Mouse (Mus musculus): Measurements from ENCODE around the gene Tgm6.
A peak's percentile ranks its signal among the peaks of the same experiment; 100 is the strongest.

Tgm6 gene

GRCm38 (mm10) chr2:130112116-130112515 is at the start of gene Tgm6:
Tgm6 (plus strand) TSS chr2:130112416.
- DNase-seq (ENCODE audit: low spot score): no peak

GRCm38 (mm10) chr2:130068228-130068627 is 44.0 kb upstream of the Tgm6 start:
- DNase-seq (ENCODE audit: low spot score): peak; percentile 23

GRCm38 (mm10) chr2:130070396-130070795 is 41.8 kb upstream of the Tgm6 start:
- DNase-seq (ENCODE audit: low spot score): no peak

GRCm38 (mm10) chr2:130112804-130113203 is 588 bp downstream of the Tgm6 start:
- DNase-seq (ENCODE audit: low spot score): no peak

- no peak for DNase-seq (ENCODE audit: low spot score)
Measured at GRCm38 (mm10) chr2:130113379-130113778, 1.2 kb downstream of the Tgm6 start.

GRCm38 (mm10) chr2:130118649-130119048 is 6.4 kb downstream of the Tgm6 start:
- no peak for DNase-seq (ENCODE audit: low spot score)

- DNase-seq (ENCODE audit: low spot score): no peak
Measured at GRCm38 (mm10) chr2:130125279-130126059, 13.3 kb downstream of the Tgm6 start.

- DNase-seq (ENCODE audit: low spot score): no peak
Measured at GRCm38 (mm10) chr2:130126073-130126472, 13.9 kb downstream of the Tgm6 start.

- no peak for DNase-seq (ENCODE audit: low spot score)
Measured at GRCm38 (mm10) chr2:130129687-130130086, 17.5 kb downstream of the Tgm6 start.

GRCm38 (mm10) chr2:130143011-130143410 is 30.8 kb downstream of the Tgm6 start:
- no peak for DNase-seq (ENCODE audit: low spot score)

GRCm38 (mm10) chr2:130144703-130145324 is 32.6 kb downstream of the Tgm6 start:
- no peak for DNase-seq (ENCODE audit: low spot score)

- DNase-seq (ENCODE audit: low spot score): no peak
Measured at GRCm38 (mm10) chr2:130146089-130146668, 34.0 kb downstream of the Tgm6 start.

GRCm38 (mm10) chr2:130155171-130155570 is 43.0 kb downstream of the Tgm6 start:
- no peak for DNase-seq (ENCODE audit: low spot score)

GRCm38 (mm10) chr2:130155851-130156250 is 43.6 kb downstream of the Tgm6 start:
- DNase-seq (ENCODE audit: low spot score): no peak

- DNase-seq (ENCODE audit: low spot score): no peak
Measured at GRCm38 (mm10) chr2:130157231-130158087, 45.2 kb downstream of the Tgm6 start.

- no peak for DNase-seq (ENCODE audit: low spot score)
Measured at GRCm38 (mm10) chr2:130158088-130158437, 45.8 kb downstream of the Tgm6 start.

- no peak for DNase-seq (ENCODE audit: low spot score)
Measured at GRCm38 (mm10) chr2:130162701-130163100, 50.5 kb downstream of the Tgm6 start.

GRCm38 (mm10) chr2:130166311-130167214 is 54.3 kb downstream of the Tgm6 start:
- no peak for DNase-seq (ENCODE audit: low spot score)

- DNase-seq (ENCODE audit: low spot score): peak; percentile 18
Measured at GRCm38 (mm10) chr2:130167861-130168260, 55.6 kb downstream of the Tgm6 start.

- DNase-seq (ENCODE audit: low spot score): no peak
Measured at GRCm38 (mm10) chr2:130171674-130172073, 59.5 kb downstream of the Tgm6 start.

GRCm38 (mm10) chr2:130176820-130177219 is 64.6 kb downstream of the Tgm6 start:
- DNase-seq (ENCODE audit: low spot score): no peak
